Mouse (Mus musculus) lung, postnatal 0 days (tissue): ENCODE measurements around the gene Ppp1r9a.

ENCODE experiments used
- CTCF ChIP-seq: IDR thresholded peaks from 2 replicates; pipeline ENCODE4 v1.5.1; 2016; ENCODE audit warnings: antibody characterized with exemption, mild to moderate bottlenecking
- EP300 ChIP-seq: IDR thresholded peaks from 2 replicates; pipeline ENCODE4 v1.6.1; 2016; ENCODE audit warnings: antibody characterized with exemption, mild to moderate bottlenecking, control low read depth

DNA sequence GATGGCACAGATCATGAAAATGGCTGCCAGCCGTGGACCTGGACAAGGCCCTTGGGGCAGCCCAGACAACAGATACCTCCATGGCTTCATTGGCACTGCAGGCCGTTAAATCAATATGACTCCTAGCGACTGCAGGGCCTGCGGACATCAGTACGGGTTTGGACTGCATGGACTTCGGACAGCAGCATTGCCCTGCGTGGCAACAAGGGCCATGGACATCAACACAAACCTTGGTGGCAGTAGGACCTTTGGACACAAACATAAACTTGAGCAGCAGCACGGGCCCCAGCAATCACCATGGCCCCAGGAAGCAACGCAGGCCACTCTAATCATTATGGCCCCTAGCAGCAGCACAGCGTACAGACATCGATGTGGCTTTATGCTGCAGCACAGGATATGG lies 45.8 kb upstream of the Ppp1r9a start:
- TF ChIP-seq EP300 = no peak
- no peak for TF ChIP-seq CTCF
